Mouse (Mus musculus) forebrain, embryonic 11.5 days (tissue): Measurements from ENCODE around the gene Doc2a. TPM values are rescaled to one million over a fixed set of nuclear protein-coding genes. Genes with fewer than 3 reads are reported as not detected.
A peak's percentile ranks its signal among the peaks of the same experiment; 100 is the strongest.

ENCODE experiments used
- ATAC-seq: fragments of 200-750 bp; cut with Nextera tagmentation; replicated peaks from 2 replicates; pipeline ENCODE4 v1.8.0; 2017; ENCODE audit warnings: moderate TSS enrichment; ENCODE audit not compliant: low FRiP score
- DNase-seq: peaks from one replicate; pipeline ENCODE4 v3.0.0-alpha.2; 2017; ENCODE audit warnings: low spot score
- H3K27ac ChIP-seq: fragments of 300-500 bp; sonication (generic); 2 replicates; pipeline ENCODE4 v1.5.1; 2014; ENCODE audit warnings: low read depth, low read length
- H3K27me3 ChIP-seq: fragments of 300-500 bp; sonication (generic); 2 replicates; pipeline ENCODE4 v1.6.1; 2014; ENCODE audit warnings: mild to moderate bottlenecking, low read length, mixed read lengths; ENCODE audit not compliant: control insufficient read depth, insufficient read depth
- H3K36me3 ChIP-seq: fragments of 300-500 bp; sonication (generic); 2 replicates; pipeline ENCODE4 v1.6.1; 2014; ENCODE audit warnings: mild to moderate bottlenecking, low read length, moderate library complexity, mixed read lengths; ENCODE audit not compliant: control insufficient read depth, insufficient read depth
- H3K4me1 ChIP-seq: fragments of 300-500 bp; sonication (generic); replicated peaks from 2 replicates; pipeline ENCODE4 v1.6.1; 2014; ENCODE audit warnings: low read length, mixed read lengths; ENCODE audit not compliant: control insufficient read depth, insufficient read depth
- H3K4me2 ChIP-seq: fragments of 300-500 bp; sonication (generic); 2 replicates; pipeline ENCODE4 v1.6.1; 2014; ENCODE audit warnings: low read depth, mild to moderate bottlenecking, low read length, moderate library complexity, mixed read lengths; ENCODE audit not compliant: severe bottlenecking
- H3K4me3 ChIP-seq: fragments of 300-500 bp; sonication (generic); 2 replicates; pipeline ENCODE4 v1.5.1; 2014; ENCODE audit warnings: low read depth, low read length
- H3K9ac ChIP-seq: fragments of 300-500 bp; sonication (generic); 2 replicates; pipeline ENCODE4 v1.6.1; 2014; ENCODE audit warnings: low read length
- H3K9me3 ChIP-seq: fragments of 300-500 bp; sonication (generic); 2 replicates; pipeline ENCODE4 v1.6.1; 2016; ENCODE audit warnings: low read length, mixed read lengths; ENCODE audit not compliant: control insufficient read depth
- WGBS: fragments of 180-500 bp; shearing (Covaris S2); extraction: QIAGEN DNeasy Blood & Tissue Kit; methylation state at CpG from one replicate; pipeline ENCODE4 v1.1.7; 2014; 5-methylcytosine and 5-hydroxymethylcytosine counted together
- polyA plus RNA-seq: library from polyadenylated mRNA; unstranded; fragments of >200 nt; fragmentation: Nextera tagmentation; extraction: Ambion mirVana; gene quantifications from 2 replicates; pipeline ENCODE4 v1.2.1, GENCODE M21; 2014

The Doc2a gene
- polyA plus RNA-seq, 1 experiment from 2014 or later: 11.2 TPM

GRCm38 (mm10) chr7:126803181-126803580, 44.0 kb upstream of the Doc2a start:
- no peak overlapping the region for H3K9ac ChIP-seq
- no peaks in the 10 kb centered on the region for H3K27me3 ChIP-seq
- 92% methylated on average over 6 of the region's 6 CpGs for WGBS
- no peak overlapping the region for H3K27ac ChIP-seq
- H3K9me3 ChIP-seq: no peaks in the 10 kb centered on the region
- no peak for DNase-seq
- H3K4me1 ChIP-seq: peaks cover 16% of the 10 kb centered on the region
- ATAC-seq: no peak
- H3K4me3 ChIP-seq: no peak overlapping the region
- H3K36me3 ChIP-seq: peaks cover 4% of the 10 kb centered on the region; the same call in 1 of the 2 replicates
- H3K4me2 ChIP-seq: no peak overlapping the region

GRCm38 (mm10) chr7:126803751-126804150, 43.5 kb upstream of the Doc2a start:
- no peaks in the 10 kb centered on the region for H3K27me3 ChIP-seq
- DNase-seq: no peak
- H3K9me3 ChIP-seq: no peaks in the 10 kb centered on the region
- no peak overlapping the region for H3K27ac ChIP-seq
- no peak overlapping the region for H3K4me2 ChIP-seq
- peaks cover 19% of the 10 kb centered on the region for H3K4me1 ChIP-seq
- ATAC-seq: no peak
- H3K4me3 ChIP-seq: no peak overlapping the region
- peak overlapping the region; percentile 8; the same call in 1 of the 2 replicates for H3K9ac ChIP-seq
- peaks cover 4% of the 10 kb centered on the region; the same call in 1 of the 2 replicates for H3K36me3 ChIP-seq

- no peaks in the 10 kb centered on the region for H3K9me3 ChIP-seq
- no peak overlapping the region for H3K9ac ChIP-seq
- H3K27ac ChIP-seq: no peak overlapping the region
- 91% methylated on average over 6 of the region's 6 CpGs for WGBS
- H3K27me3 ChIP-seq: no peaks in the 10 kb centered on the region
- peaks cover 8% of the 10 kb centered on the region; the same call in 1 of the 2 replicates for H3K4me1 ChIP-seq
- no peak for DNase-seq
- H3K36me3 ChIP-seq: peaks cover 4% of the 10 kb centered on the region; the same call in 1 of the 2 replicates
- no peak overlapping the region for H3K4me3 ChIP-seq
- no peak overlapping the region for H3K4me2 ChIP-seq
- ATAC-seq: no peak
Measured at GRCm38 (mm10) chr7:126806956-126807355, 40.3 kb upstream of the Doc2a start.

- 82% methylated on average over 4 of the region's 4 CpGs for WGBS
- Histone ChIP-seq H3K9me3 (no peaks in the 10 kb centered on the region), H3K27me3 (no peaks in the 10 kb centered on the region), H3K27ac (no peak overlapping the region), H3K4me3 (no peak overlapping the region), H3K4me1 (peaks cover 8% of the 10 kb centered on the region; the same call in 1 of the 2 replicates), H3K9ac (peak overlapping the region; percentile 87; the same call in 1 of the 2 replicates), H3K36me3 (peaks cover 4% of the 10 kb centered on the region; the same call in 1 of the 2 replicates), H3K4me2 (peak overlapping the region; percentile 83; the same call in 1 of the 2 replicates)
- ATAC-seq (no peak), DNase-seq (no peak)
Measured at GRCm38 (mm10) chr7:126807405-126807804, 39.8 kb upstream of the Doc2a start.

GRCm38 (mm10) chr7:126808703-126809455, 38.3 kb upstream of the Doc2a start:
- Histone ChIP-seq H3K4me3 (peak overlapping the region; percentile 64), H3K27me3 (no peaks in the 10 kb centered on the region), H3K4me2 (peak overlapping the region; percentile 83), H3K27ac (peak overlapping the region; percentile 80), H3K9me3 (no peaks in the 10 kb centered on the region), H3K4me1 (peaks cover 8% of the 10 kb centered on the region; the same call in 1 of the 2 replicates), H3K9ac (peak overlapping the region; percentile 87), H3K36me3 (peaks cover 3% of the 10 kb centered on the region; the same call in 1 of the 2 replicates)
- DNase-seq (peak; percentile 93), ATAC-seq (peak; percentile 95)
- under 1% methylated on average over 43 of the region's 43 CpGs for WGBS

- Histone ChIP-seq H3K4me3 (no peak overlapping the region), H3K4me1 (peaks cover 8% of the 10 kb centered on the region; the same call in 1 of the 2 replicates), H3K36me3 (no peaks in the 10 kb centered on the region; the same call in 1 of the 2 replicates), H3K27me3 (no peaks in the 10 kb centered on the region), H3K9me3 (no peaks in the 10 kb centered on the region), H3K9ac (peak overlapping the region; percentile 87), H3K27ac (no peak overlapping the region), H3K4me2 (peak overlapping the region; percentile 83; the same call in 1 of the 2 replicates)
- WGBS: 69% methylated on average over 5 of the region's 5 CpGs
- ATAC-seq (no peak), DNase-seq (no peak)
Measured at GRCm38 (mm10) chr7:126809723-126810369, 37.4 kb upstream of the Doc2a start.

- H3K4me2 ChIP-seq: no peak overlapping the region
- no peak overlapping the region for H3K27ac ChIP-seq
- H3K9me3 ChIP-seq: no peaks in the 10 kb centered on the region
- no peaks in the 10 kb centered on the region for H3K27me3 ChIP-seq
- no peak overlapping the region for H3K9ac ChIP-seq
- no peak overlapping the region for H3K4me3 ChIP-seq
- peak; percentile 31 for DNase-seq
- no peaks in the 10 kb centered on the region for H3K4me1 ChIP-seq
- 64% methylated on average over 8 of the region's 8 CpGs for WGBS
- H3K36me3 ChIP-seq: no peaks in the 10 kb centered on the region
- no peak for ATAC-seq
Measured at GRCm38 (mm10) chr7:126815726-126816222, 31.4 kb upstream of the Doc2a start.

- no peak overlapping the region for H3K9ac ChIP-seq
- 91% methylated on average over 8 of the region's 8 CpGs for WGBS
Measured at GRCm38 (mm10) chr7:126816494-126816893, 30.7 kb upstream of the Doc2a start.

More at GRCm38 (mm10) chr7:126816494-126816893, 30.7 kb upstream of the Doc2a start:
- no peak overlapping the region for H3K4me3 ChIP-seq
- no peak overlapping the region for H3K27ac ChIP-seq
- ATAC-seq: no peak
- no peak for DNase-seq
- H3K4me1 ChIP-seq: no peaks in the 10 kb centered on the region
- no peaks in the 10 kb centered on the region for H3K36me3 ChIP-seq
- H3K9me3 ChIP-seq: no peaks in the 10 kb centered on the region
- no peak overlapping the region for H3K4me2 ChIP-seq
- no peaks in the 10 kb centered on the region for H3K27me3 ChIP-seq
